Mouse (Mus musculus) liver, embryonic 15.5 days (tissue): ENCODE measurements at regions not wholly inside any gene's neighbourhood (a gene's known extent, or its start where the extent isn't known, plus 50 kb on each side); places are given as distances from the start of the nearest gene placed in this dataset.

Source experiments
- ATAC-seq: fragments of 200-750 bp; cut with Nextera tagmentation; 2 replicates; pipeline ENCODE4 v1.8.0; 2017; ENCODE audit warnings: moderate number of reproducible peaks, mild to moderate bottlenecking, moderate library complexity; ENCODE audit not compliant: insufficient read depth
- H3K27ac ChIP-seq: fragments of 300-500 bp; sonication (generic); replicated peaks from 2 replicates; pipeline ENCODE4 v1.5.1; 2015; ENCODE audit warnings: mild to moderate bottlenecking, inconsistent platforms
- H3K27me3 ChIP-seq: fragments of 300-500 bp; sonication (generic); 2 replicates; pipeline ENCODE4 v1.6.1; 2015; ENCODE audit warnings: mild to moderate bottlenecking, inconsistent platforms
- H3K36me3 ChIP-seq: fragments of 300-500 bp; sonication (generic); replicated peaks from 2 replicates; pipeline ENCODE4 v1.6.1; 2015; ENCODE audit warnings: moderate library complexity, mild to moderate bottlenecking, inconsistent platforms
- H3K4me1 ChIP-seq: fragments of 300-500 bp; sonication (generic); replicated peaks from 2 replicates; pipeline ENCODE4 v1.6.1; 2015; ENCODE audit warnings: inconsistent platforms
- H3K4me2 ChIP-seq: fragments of 300-500 bp; sonication (generic); 2 replicates; pipeline ENCODE4 v1.6.1; 2015; ENCODE audit warnings: moderate library complexity, mild to moderate bottlenecking, inconsistent platforms
- H3K4me3 ChIP-seq: fragments of 300-500 bp; sonication (generic); replicated peaks from 2 replicates; pipeline ENCODE4 v1.5.1; 2015; ENCODE audit warnings: mild to moderate bottlenecking, inconsistent platforms
- H3K9ac ChIP-seq: fragments of 300-500 bp; sonication (generic); 2 replicates; pipeline ENCODE4 v1.6.1; 2015; ENCODE audit warnings: moderate library complexity, mild to moderate bottlenecking, inconsistent platforms
- H3K9me3 ChIP-seq: fragments of 300-500 bp; sonication (generic); replicated peaks from 2 replicates; pipeline ENCODE4 v1.6.1; 2016; ENCODE audit warnings: inconsistent platforms
- WGBS: fragments of 180-500 bp; shearing (Covaris S2); methylation state at CpG from one replicate; pipeline ENCODE4 v1.1.7; 2015; ENCODE audit warnings: mixed read lengths; ENCODE audit not compliant: insufficient replicate concordance; 5-methylcytosine and 5-hydroxymethylcytosine counted together

GRCm38 (mm10) chr3:131921161-131921560 lies 163.9 kb upstream of the Dkk2 start:
- Histone ChIP-seq H3K4me2 (no peak overlapping the region), H3K4me3 (no peak overlapping the region), H3K4me1 (no peaks in the 10 kb centered on the region), H3K9me3 (no peaks in the 10 kb centered on the region), H3K27ac (no peak overlapping the region), H3K9ac (no peak overlapping the region), H3K36me3 (no peaks in the 10 kb centered on the region), H3K27me3 (no peaks in the 10 kb centered on the region)
- ATAC-seq = no peak
- WGBS = 64% methylated on average over 6 of the region's 6 CpGs

DNA sequence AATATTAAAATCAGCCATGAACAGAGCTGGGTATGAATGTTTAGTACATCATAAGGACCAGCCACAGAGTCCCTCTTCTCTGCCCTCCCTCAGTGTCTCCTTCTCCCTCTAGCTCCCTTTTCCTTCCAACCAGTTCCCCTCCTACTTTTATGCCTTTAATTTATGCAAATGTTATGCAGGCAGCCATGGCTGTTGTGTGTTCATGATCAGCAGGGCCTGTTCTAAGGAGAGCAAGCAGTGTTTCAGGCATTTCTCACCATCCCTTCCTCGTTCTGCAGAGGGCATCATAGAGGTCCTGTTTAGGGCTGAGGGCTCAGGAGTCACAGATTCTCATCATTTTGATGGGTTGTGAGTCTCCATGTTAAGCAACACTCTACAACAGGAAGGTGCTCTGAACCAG lies 162.4 kb upstream of the Dkk2 start:
- H3K9ac ChIP-seq = no peak overlapping the region
- H3K27me3 ChIP-seq = no peaks in the 10 kb centered on the region
- H3K9me3 ChIP-seq = no peaks in the 10 kb centered on the region
- WGBS = 36% methylated on average over 1 of the region's 1 CpGs
- no peaks in the 10 kb centered on the region for H3K4me1 ChIP-seq
- no peaks in the 10 kb centered on the region for H3K36me3 ChIP-seq
- H3K27ac ChIP-seq = no peak overlapping the region
- ATAC-seq = no peak
- no peak overlapping the region for H3K4me2 ChIP-seq
- no peak overlapping the region for H3K4me3 ChIP-seq

DNA sequence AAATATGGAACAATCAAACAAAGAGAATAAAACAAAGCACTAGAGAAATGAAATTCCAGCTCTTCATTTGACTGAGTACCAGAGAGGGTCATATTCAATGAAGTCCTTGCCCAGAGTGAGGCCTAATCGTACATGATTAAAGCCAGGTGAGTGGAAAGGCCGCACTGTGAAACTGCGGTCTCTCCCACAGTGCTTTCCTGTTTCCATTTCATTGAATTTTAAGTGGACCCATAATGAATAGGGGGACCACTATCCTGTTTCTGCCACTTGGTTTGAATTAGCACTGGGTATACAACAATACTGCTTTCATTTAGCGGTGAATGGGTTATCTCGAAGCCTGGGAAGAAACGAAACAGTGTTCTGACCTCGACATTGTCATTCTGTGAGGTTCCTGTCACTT lies 144.2 kb upstream of the Dkk2 start:
- no peak overlapping the region for H3K9ac ChIP-seq
- 71% methylated on average over 7 of the region's 7 CpGs for WGBS
- ATAC-seq = no peak
- H3K4me1 ChIP-seq = no peaks in the 10 kb centered on the region
- no peaks in the 10 kb centered on the region for H3K36me3 ChIP-seq
- H3K27ac ChIP-seq = no peak overlapping the region
- H3K4me2 ChIP-seq = no peak overlapping the region
- no peaks in the 10 kb centered on the region for H3K9me3 ChIP-seq
- no peak overlapping the region for H3K4me3 ChIP-seq
- H3K27me3 ChIP-seq = no peaks in the 10 kb centered on the region

DNA sequence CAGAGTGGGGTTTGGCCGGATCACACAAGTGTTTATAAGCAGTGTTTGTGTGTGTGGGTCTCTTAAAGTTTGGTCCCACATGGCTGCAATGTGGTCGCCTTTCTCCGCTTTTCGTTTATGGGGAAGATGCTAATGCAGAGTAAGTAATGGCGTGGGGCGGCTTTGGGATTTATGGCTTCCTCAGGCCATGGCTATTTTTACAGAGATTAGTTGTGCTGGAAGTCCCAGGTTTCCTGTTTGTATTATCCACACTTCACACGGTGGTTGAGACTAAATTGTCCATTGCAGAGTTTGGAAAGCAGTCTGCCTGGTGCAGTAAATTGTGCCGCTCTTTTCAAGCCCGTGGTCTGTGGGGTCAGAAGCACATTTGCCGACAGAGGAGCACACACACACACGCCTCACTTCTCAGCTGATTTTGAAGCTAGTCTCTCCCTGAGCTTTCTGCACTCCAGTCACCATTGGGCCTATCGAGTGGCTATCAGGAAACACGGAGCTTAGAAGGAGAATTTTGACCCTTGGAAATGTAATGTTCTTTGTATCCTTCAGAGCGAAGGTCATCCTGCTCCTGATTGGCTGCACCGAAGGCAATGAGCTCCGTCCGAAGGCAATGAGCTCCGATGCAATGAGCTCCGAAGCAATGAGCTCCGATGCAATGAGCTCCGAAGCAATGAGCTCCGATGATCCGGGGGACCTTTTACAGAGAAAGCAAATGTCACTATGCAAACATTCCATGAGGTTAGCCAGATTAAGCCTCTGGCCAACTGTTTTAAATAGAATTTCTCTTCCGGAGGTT lies 142.9 kb upstream of the Dkk2 start:
- Histone ChIP-seq H3K9me3 (no peaks in the 10 kb centered on the region), H3K27ac (no peak overlapping the region), H3K36me3 (no peaks in the 10 kb centered on the region), H3K4me2 (no peak overlapping the region), H3K4me3 (no peak overlapping the region), H3K9ac (no peak overlapping the region), H3K4me1 (no peaks in the 10 kb centered on the region), H3K27me3 (no peaks in the 10 kb centered on the region)
- 37% methylated on average over 24 of the region's 24 CpGs for WGBS
- ATAC-seq = no peak

DNA sequence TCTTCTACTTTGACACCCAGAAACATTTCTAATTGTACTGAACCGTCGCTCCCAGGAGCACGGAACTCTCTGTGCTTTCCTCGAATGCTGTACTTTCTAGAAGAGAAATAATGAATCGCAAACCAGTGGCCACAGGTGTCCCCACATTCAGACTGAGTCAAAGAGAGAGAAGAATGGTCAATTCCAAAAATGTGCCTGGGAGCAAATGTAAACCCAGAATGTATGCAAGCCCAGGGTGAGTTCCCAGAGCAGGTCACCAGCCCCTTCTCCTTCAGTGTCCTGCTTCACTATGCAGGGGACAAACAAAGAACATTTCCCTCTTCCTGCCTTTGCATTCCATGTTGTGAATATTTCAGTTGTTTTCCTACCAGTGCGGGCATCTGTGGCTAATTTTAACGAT lies 141.7 kb upstream of the Dkk2 start:
- Histone ChIP-seq H3K9ac (no peak overlapping the region), H3K27ac (no peak overlapping the region), H3K4me3 (no peak overlapping the region), H3K4me1 (no peaks in the 10 kb centered on the region), H3K36me3 (no peaks in the 10 kb centered on the region), H3K9me3 (no peaks in the 10 kb centered on the region), H3K27me3 (no peaks in the 10 kb centered on the region), H3K4me2 (no peak overlapping the region)
- no peak for ATAC-seq
- 67% methylated on average over 7 of the region's 7 CpGs for WGBS

GRCm38 (mm10) chr3:131955771-131956170 lies 129.3 kb upstream of the Dkk2 start:
- Histone ChIP-seq H3K36me3 (no peaks in the 10 kb centered on the region), H3K4me1 (no peaks in the 10 kb centered on the region), H3K9me3 (no peaks in the 10 kb centered on the region), H3K27ac (no peak overlapping the region), H3K4me2 (no peak overlapping the region), H3K4me3 (no peak overlapping the region), H3K27me3 (no peaks in the 10 kb centered on the region), H3K9ac (no peak overlapping the region)
- 75% methylated on average over 11 of the region's 11 CpGs for WGBS
- ATAC-seq = no peak

DNA sequence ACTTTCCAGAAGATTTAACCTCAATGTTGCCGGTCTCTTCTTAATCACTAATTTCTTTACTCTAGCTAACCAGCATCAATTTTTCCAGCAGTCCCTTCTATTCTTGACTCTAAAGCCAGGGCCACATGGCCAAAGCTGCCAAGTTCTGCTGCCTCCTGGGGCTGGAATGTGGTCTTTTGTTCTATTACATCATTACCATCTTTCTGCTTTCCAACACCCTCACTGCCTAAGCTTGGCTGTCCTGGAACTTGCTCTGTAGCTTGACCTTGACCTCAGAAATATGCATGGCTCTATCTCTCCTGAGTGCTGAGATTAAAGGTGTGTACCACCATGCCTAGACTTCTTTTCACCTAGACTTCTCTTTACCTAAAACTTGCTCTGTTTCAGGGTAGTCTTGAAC lies 124.5 kb upstream of the Dkk2 start:
- no peaks in the 10 kb centered on the region for H3K4me1 ChIP-seq
- H3K27me3 ChIP-seq = no peaks in the 10 kb centered on the region
- no peak overlapping the region for H3K27ac ChIP-seq
- no peaks in the 10 kb centered on the region for H3K9me3 ChIP-seq
- no peak overlapping the region for H3K4me2 ChIP-seq
- H3K36me3 ChIP-seq = no peaks in the 10 kb centered on the region
- no peak for ATAC-seq
- no peak overlapping the region for H3K4me3 ChIP-seq
- 64% methylated on average over 1 of the region's 1 CpGs for WGBS
- no peak overlapping the region for H3K9ac ChIP-seq

GRCm38 (mm10) chr3:131961571-131961970 lies 123.5 kb upstream of the Dkk2 start:
- Histone ChIP-seq H3K27ac (no peak overlapping the region), H3K4me2 (no peak overlapping the region), H3K9ac (no peak overlapping the region), H3K36me3 (no peaks in the 10 kb centered on the region), H3K27me3 (no peaks in the 10 kb centered on the region), H3K9me3 (no peaks in the 10 kb centered on the region), H3K4me1 (no peaks in the 10 kb centered on the region), H3K4me3 (no peak overlapping the region)
- ATAC-seq = no peak

DNA sequence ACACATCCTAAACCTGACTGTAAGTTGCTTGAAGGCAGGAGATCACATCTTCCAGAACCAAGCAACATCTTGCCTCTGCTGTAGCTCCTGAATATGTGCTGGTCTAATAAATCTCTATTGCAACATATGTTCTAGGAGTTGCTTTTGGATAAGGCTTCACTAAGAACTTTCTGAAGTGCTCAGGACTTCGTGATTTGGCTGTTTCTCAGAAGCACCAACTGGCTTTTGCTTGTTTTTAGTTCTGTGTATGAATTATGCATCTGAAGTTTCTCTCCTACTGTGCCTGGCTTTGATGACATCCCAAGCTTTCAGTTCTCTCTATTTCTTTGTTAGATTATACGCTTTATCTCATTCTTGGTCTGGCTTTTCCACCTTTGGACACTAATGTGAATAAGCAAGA lies 122.2 kb upstream of the Dkk2 start:
- ATAC-seq = no peak
- no peak overlapping the region for H3K27ac ChIP-seq
- H3K36me3 ChIP-seq = no peaks in the 10 kb centered on the region
- H3K4me3 ChIP-seq = no peak overlapping the region
- H3K27me3 ChIP-seq = no peaks in the 10 kb centered on the region
- no peaks in the 10 kb centered on the region for H3K9me3 ChIP-seq
- 55% methylated on average over 2 of the region's 2 CpGs for WGBS
- H3K4me2 ChIP-seq = no peak overlapping the region
- no peaks in the 10 kb centered on the region for H3K4me1 ChIP-seq
- no peak overlapping the region for H3K9ac ChIP-seq

GRCm38 (mm10) chr3:131964952-131965351 lies 120.1 kb upstream of the Dkk2 start:
- ATAC-seq = no peak
- Histone ChIP-seq H3K27me3 (no peaks in the 10 kb centered on the region), H3K36me3 (no peaks in the 10 kb centered on the region), H3K27ac (no peak overlapping the region), H3K4me2 (no peak overlapping the region), H3K9ac (no peak overlapping the region), H3K4me3 (no peak overlapping the region), H3K4me1 (no peaks in the 10 kb centered on the region), H3K9me3 (0 out of 2 replicates have a peak, but pooled peaks cover 2% of the 10 kb centered on the region)
- 78% methylated on average over 9 of the region's 9 CpGs for WGBS

DNA sequence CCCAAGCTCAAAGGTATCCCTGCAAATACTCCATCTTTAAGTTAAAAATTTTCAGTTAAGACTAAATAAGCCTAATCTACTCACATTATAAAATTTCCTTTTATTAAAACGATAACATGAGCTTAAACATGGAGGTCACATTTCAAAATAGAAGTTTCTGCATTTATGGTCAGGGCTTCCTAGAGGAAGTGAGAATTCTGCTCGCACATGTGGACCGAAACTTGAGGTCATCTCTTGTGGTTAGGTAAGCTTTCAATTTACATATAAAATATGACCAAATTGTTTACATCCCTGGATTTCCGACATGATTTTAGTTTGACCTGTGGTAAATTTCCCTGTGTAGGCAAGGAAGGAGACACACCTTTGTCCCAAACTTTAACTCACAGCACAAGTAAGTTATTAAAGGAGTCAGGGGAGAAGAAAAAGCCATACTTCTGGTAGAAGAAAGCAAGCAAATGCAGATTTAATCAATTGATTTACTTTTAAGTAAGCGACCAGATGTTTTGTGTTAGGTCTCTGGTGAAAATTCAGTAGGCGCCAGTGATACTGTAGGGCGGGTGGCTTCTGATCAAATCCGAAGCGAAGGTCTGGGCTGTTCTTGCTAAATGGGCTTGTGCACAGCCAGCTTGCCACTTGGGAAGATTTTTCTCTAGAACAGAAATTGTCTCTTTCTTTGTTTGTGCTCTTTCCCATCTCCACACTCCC lies 119.5 kb upstream of the Dkk2 start:
- 64% methylated on average over 9 of the region's 9 CpGs for WGBS
- Histone ChIP-seq H3K9me3 (0 out of 2 replicates have a peak, but pooled peaks cover 2% of the 10 kb centered on the region), H3K4me2 (no peak overlapping the region), H3K4me3 (no peak overlapping the region), H3K9ac (no peak overlapping the region), H3K36me3 (no peaks in the 10 kb centered on the region), H3K27me3 (no peaks in the 10 kb centered on the region), H3K4me1 (no peaks in the 10 kb centered on the region), H3K27ac (no peak overlapping the region)
- ATAC-seq = no peak
